Mouse (Mus musculus) skeletal muscle tissue, postnatal 0 days (tissue): ENCODE results near the gene St6galnac6. TPM values are rescaled to one million over a fixed set of nuclear protein-coding genes. Genes with fewer than 3 reads are reported as not detected.

Experiments
- microRNA counts: library from miRNA; unstranded; fragments of <30 nt; microRNA quantifications from one replicate; lab custom pipeline; 2015
- microRNA-seq, 2 experiments: library from miRNA; unstranded; fragments of <30 nt; microRNA quantifications; one replicate each; pipeline ENCODE4; 2016
- polyA plus RNA-seq: library from polyadenylated mRNA; unstranded; fragments of >200 nt; fragmentation: Nextera tagmentation; extraction: Ambion mirVana; gene quantifications from 2 replicates; pipeline ENCODE4 v1.2.1, GENCODE M21; 2015

St6galnac6 gene
- 30.5 and 35.3 TPM in 2 replicates for polyA plus RNA-seq

GRCm38 (mm10) chr2:32599409-32599808 lies at the start of gene St6galnac6:
Gene St6galnac6 (plus strand): TSS chr2:32599709.

GRCm38 (mm10) chr2:32570698-32571494 lies 28.6 kb upstream of the St6galnac6 start, which contains the start of gene Dpm2:
Gene Dpm2 (plus strand): TSS chr2:32570858.

GRCm38 (mm10) chr2:32574497-32574896 lies 25.0 kb upstream of the St6galnac6 start, which contains the start of gene Pip5kl1:
Gene Pip5kl1 (plus strand): TSS chr2:32574797.

GRCm38 (mm10) chr2:32575586-32576160 lies 23.8 kb upstream of the St6galnac6 start, which contains the start of gene 9430097D07Rik:
Gene 9430097D07Rik (minus strand): TSS chr2:32575684.

GRCm38 (mm10) chr2:32586871-32587351 lies 12.6 kb upstream of the St6galnac6 start, which contains the start of gene St6galnac4:
Gene St6galnac4 (plus strand): TSS chr2:32587095.

GRCm38 (mm10) chr2:32621517-32621859 lies 22.0 kb downstream of the St6galnac6 start, which contains the start of gene Ak1:
Gene Ak1 (plus strand): TSS chr2:32621758.

DNA sequence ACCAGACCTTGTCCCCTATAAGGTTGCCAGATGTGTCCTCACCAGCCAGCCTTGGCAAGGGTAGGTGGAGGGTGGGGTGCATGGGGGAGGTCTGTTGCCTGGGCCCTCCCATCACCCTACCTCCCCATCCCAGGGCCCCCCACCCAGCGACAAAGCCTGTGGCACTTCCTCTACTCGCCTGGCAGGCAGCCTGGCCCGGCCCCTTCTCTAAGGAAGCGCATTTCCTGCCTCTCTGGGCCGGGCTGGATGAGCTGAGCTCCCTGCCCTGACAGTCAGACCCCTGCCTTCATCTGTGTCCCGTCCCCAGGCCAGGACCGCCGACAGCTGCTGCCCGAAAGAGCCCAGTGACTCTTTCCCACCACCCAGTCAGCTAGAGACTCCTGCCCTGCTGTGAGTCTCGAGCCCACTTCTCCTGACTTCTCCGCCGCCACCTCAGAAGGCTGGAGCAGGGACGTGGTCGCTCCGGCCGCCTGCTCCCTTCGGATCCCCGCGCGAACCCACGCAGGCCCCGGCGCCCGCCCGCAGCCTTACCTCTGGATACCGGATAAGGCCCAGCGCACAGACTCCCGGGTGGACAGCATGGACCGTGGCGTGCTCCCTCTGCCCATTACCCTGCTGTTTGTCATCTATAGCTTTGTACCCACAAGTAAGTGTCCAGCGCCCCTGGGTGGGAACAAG lies 47.0 kb downstream of the St6galnac6 start, which contains the start of gene Eng:
Gene Eng, plus strand, starts transcription at position 217 of the 678 bp plus-strand sequence.

MicroRNAs encoded within 50 kb of the gene (microRNA counts, 519-probe panel; counts per million panel counts)
- microRNA mmu-miR-1954 (lab: Ali Mortazavi, UCI): 296 counts per million, percentile 58 among the panel's probes with 10 or more counts

Small RNA genes lying within 50 kb of the gene (microRNA-seq; reads per million reads assigned to microRNA genes)
- gene Mir1954: 0 to 0.21 reads per million in 2 experiments

Other genes with a start within 250 kb of the St6galnac6 start
- 49.4 and 53.8 TPM in 2 replicates for gene Ciz1, start 247.4 kb upstream of the St6galnac6 start, polyA plus RNA-seq
- 6.6 and 8.2 TPM in 2 replicates for gene Dnm1, start 246.4 kb upstream of the St6galnac6 start, polyA plus RNA-seq
- gene 1110008P14Rik, start 217.8 kb upstream of the St6galnac6 start, polyA plus RNA-seq: 156 and 159 TPM in 2 replicates
- gene Lcn2, start 211.5 kb upstream of the St6galnac6 start, polyA plus RNA-seq: 9.3 and 20.6 TPM in 2 replicates
- gene Ptges2, start 203.8 kb upstream of the St6galnac6 start, polyA plus RNA-seq: 48.2 and 52.8 TPM in 2 replicates
- 3.3 and 3.5 TPM in 2 replicates for gene Naif1, start 149.3 kb upstream of the St6galnac6 start, polyA plus RNA-seq
- gene Slc25a25, start 148.3 kb upstream of the St6galnac6 start, polyA plus RNA-seq: 6.7 and 10.8 TPM in 2 replicates
- 1.8 and 3.1 TPM in 2 replicates for gene Fam102a, start 64.4 kb upstream of the St6galnac6 start, polyA plus RNA-seq
- 50.5 and 51.5 TPM in 2 replicates for gene Dpm2, start 28.9 kb upstream of the St6galnac6 start, polyA plus RNA-seq
- not detected in 2 replicates for gene Pip5kl1, start 24.9 kb upstream of the St6galnac6 start, polyA plus RNA-seq
- not detected in 2 replicates for gene 9430097D07Rik, start 24.0 kb upstream of the St6galnac6 start, polyA plus RNA-seq
- 72.8 and 75.4 TPM in 2 replicates for gene St6galnac4, start 12.6 kb upstream of the St6galnac6 start, polyA plus RNA-seq
- gene Ak1, start 22.0 kb downstream of the St6galnac6 start, polyA plus RNA-seq: 1,121 and 1,290 TPM in 2 replicates
- 53.3 and 56.7 TPM in 2 replicates for gene Eng, start 46.9 kb downstream of the St6galnac6 start, polyA plus RNA-seq
- 16.9 and 17.6 TPM in 2 replicates for gene Fpgs, start 104.4 kb downstream of the St6galnac6 start, polyA plus RNA-seq
- 39.9 and 45.0 TPM in 2 replicates for gene Cdk9, start 113.4 kb downstream of the St6galnac6 start, polyA plus RNA-seq
- 14.7 and 15.3 TPM in 2 replicates for gene Sh2d3c, start 121.3 kb downstream of the St6galnac6 start, polyA plus RNA-seq
- gene 6330409D20Rik, start 141.3 kb downstream of the St6galnac6 start, polyA plus RNA-seq: 0.28 TPM in 1 of 2 replicates, not detected in the other
- 25.0 and 32.8 TPM in 2 replicates for gene Tor2a, start 157.5 kb downstream of the St6galnac6 start, polyA plus RNA-seq
- gene Ttc16, start 175.9 kb downstream of the St6galnac6 start, polyA plus RNA-seq: 0.13 and 0.16 TPM in 2 replicates
- 1.8 TPM in 2 replicates for gene Ptrh1, start 176.1 kb downstream of the St6galnac6 start, polyA plus RNA-seq
- gene Cfap157, start 184.7 kb downstream of the St6galnac6 start, polyA plus RNA-seq: 0.46 TPM in 1 of 2 replicates, not detected in the other
- 5.3 and 5.5 TPM in 2 replicates for gene Stxbp1, start 247.5 kb downstream of the St6galnac6 start, polyA plus RNA-seq